Mouse (Mus musculus): ENCODE data around the gene Rnf41.

The Rnf41 gene

DNA sequence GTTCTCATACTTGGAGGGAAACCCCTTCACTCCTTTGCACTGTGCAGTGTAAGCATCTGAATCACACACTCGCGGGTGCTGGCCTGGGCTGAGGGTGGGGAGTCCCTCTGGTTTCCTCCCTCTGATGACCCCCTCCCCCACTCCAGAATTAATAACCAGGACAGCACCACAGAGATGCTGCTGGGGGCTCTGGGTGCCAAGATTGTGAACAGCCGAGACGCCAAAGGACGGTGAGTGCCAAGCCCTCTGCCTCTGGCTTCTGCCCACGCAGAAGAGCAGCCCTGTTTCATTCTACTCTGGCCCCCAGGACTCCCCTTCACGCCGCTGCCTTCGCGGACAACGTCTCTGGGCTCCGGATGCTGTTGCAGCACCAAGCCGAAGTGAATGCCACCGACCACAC lies 22.5 kb upstream of the Rnf41 start:
- DNase-seq, result no peak

DNA sequence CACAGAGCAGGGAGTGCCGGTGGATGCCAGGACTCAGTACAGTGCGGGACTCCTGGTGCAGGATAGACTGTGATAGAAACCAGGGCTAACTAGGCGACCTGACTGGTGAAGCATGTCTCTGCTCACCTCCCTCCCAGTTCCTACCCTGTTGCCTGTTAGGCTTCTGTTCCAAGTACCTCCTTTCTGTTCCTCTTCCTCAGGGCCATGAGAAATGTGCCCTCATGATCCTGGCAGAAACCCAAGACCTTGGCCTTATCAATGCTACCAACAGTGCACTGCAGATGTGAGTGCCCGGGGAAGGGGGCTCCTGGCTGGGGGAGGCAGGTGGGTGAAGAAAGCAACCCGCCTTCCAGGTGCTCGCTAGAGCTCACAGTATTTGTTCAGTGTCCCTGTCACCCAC lies 21.9 kb upstream of the Rnf41 start:
- no peak for DNase-seq

DNA sequence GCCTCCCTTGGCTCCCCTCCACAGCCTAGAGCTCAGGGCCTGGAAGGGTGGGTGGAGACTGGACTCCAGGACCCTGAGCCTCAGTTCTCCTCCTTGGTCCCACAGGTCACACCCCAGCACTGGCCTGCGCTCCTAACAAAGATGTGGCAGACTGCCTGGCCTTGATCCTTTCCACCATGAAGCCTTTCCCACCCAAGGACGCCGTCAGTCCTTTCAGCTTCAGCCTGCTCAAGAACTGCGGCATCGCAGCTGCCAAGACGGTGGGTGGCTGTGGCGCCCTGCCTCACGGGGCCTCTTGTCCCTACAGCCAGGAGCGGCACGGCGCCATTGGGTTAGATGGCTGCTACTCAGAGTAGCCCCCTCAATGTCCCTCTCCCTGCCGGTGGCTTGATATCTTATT lies 21.1 kb upstream of the Rnf41 start:
- peak; percentile 19 for DNase-seq

DNA sequence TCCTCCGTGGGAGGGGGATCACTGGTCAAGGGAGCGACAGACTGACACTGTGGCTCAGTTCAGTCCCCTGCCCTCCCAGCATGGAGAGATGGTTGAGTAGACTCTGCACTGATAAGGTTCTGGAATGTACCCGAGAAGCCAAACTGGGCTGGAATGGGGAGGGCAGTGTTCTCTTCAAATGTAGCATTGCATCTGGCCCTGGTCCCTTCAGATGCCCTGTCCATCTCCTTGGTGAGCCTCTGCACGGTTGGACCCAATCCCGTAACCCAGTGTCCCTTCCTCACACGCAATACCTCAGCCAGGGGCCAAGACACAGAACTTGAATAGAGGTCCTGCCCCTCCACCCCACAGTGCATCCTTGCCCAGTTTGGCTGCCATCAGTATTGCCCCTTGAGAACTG lies 19.6 kb upstream of the Rnf41 start:
- DNase-seq, result no peak

DNA sequence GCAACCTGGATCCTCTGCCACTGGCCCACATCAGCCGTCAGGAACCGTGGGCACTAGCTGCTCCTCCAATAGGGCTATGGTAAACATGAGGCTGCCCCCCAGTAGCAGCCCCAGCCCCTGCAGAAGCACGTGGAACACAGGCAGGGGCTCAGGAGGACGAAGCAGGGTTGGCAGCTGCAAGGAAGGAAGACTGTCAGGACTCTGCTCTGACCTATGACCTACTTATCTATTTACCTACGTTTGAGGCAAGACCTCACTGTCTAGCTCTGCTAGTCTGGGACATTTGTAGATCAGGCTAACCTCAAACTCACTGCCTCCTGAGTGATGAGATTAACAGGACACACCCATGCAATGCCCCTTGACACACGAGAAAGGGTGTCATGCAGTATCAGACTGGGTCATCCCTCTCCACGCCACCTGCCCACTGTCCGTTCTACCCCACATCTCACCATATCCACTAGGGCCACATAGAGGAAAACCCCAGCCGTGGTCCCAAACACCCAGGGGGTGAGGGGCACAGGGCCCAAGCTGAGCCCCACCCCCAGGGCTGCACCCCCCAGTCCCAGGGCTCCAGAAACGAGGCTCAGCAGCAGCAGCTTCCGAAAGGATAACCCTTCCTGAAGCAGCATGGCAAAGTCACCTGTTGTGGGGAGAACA lies 15.3 kb upstream of the Rnf41 start:
- peak; percentile 15 for DNase-seq

DNA sequence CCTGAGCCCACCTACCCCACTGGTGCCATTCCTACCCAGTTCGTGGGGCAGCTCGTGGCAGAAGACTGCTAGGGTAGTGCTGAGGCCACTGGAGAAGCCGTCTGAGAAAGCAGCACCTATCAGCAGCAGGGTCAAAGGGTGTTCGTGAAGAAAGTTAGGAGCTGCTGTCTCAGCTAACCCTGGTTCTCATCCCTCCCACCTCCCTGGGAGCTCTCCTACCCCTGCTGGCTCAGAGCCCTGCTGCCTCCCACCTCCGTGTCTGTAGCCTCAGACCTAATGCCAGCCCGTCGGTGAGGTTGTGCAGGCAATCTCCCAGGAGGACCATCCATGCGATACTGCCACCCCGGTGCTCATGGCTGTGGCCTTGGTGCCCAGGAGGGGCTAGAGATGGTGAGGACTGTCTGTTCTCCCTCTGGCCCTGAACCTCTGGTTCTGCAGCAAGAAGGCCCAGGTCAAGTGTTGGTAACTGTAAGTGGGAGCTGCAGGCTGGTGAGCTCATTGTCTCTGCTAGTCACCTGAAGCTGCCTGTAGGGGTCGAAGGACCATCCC lies 14.7 kb upstream of the Rnf41 start:
- peak; percentile 51 for DNase-seq

DNA sequence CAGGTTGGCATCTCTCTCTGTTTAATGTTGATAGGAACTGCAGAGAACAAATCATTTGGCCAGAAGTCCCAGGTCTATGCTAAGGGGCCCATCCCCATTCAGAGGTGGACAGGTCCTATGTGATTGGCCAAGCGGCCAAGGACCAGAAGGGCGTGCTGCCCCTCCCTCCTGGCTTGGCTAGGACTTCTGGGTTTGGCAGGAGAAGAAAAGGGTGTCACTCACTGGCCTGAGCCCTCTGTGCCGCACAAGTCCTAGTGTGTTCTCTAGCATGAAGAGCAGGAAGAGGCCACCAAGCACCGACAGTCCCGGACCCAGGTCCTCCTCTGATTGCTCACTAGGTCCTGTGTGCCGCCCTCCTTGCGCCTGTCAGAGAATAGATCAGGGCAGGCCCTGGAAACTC lies 14.0 kb upstream of the Rnf41 start:
- peak; percentile 20 for DNase-seq

DNA sequence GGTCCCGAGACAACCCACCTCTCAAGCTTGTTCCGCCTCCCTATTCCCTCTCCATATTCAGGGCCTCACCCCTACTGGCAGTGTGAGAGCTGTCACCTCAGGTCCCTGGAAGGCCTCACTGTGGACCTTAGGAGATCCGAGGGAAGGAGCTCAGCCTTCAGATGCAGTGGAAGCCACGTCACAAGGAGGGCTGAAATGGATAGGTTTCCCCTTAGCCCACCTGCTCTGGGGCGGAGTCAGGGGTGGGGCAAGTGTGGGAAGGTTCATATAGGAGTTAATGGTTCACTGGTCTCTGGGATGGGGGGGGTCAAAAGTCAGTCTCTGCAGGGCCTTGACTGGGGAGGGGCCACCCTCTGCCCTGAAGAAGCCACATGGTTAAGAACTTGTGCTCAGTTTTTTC lies 11.1 kb upstream of the Rnf41 start:
- DNase-seq, result peak; percentile 80

DNA sequence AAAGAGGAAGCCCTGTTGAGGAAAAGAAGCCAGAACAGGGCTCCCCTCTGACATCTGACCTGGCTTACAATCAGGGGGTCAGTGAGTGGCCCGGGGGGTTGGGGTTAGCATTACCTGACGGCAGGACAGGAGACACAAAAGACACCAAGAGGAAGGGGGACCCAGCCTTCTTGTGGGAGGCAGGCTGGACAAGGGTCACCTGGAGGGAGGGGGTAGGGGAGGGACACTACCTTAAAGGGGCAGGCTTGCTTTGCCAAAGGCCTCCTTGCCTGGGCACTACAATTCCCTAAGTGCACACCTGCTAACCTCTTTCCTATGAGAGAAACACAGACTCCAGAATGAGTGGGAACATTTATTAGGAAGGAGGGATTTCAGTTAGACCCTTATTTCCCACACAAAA lies 10.4 kb upstream of the Rnf41 start, which contains the start of gene Slc39a5:
Gene Slc39a5 (minus strand): TSS at position 174 of the 400 bp plus-strand sequence.
- peak; percentile 63 for DNase-seq

DNA sequence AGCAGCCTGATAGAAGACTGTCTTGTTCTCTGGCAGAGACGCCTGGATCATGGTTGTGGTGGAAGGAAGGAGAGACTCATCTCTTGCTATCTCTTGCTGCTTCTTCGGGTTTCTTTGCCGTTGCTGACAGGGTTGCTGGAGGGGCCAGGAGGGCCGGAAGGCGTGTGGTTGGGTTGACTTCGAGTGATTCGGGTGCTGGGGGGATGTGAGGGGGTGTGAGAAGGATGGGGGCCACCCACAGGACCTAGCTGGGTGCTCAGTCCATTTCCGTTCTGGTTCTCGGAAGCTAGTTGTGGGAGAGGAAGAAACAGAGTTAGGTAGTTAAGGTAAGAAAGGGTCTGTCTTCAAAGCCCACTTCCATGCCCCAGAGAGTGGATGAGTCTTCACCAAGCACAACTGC lies 9.8 kb upstream of the Rnf41 start:
- no peak for DNase-seq

DNA sequence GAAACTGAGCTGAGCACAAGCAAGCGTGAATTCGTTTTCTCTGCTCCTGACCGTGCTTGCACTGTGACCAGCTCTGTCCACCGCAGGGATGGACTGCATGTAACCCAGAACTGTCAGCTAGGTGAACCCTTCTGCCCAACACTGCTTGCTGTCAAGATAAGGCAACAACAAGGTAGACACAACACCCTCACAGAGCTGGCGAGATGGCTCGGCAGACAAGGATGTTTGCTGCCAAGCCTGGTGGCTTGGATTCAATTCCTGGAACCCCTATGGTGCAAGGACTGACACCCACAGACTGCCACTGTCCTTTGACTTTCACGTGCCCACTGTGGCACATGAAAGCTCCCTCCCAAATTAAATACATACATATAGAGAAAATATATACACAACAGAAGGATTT lies 7.5 kb upstream of the Rnf41 start:
- DNase-seq, result no peak

DNA sequence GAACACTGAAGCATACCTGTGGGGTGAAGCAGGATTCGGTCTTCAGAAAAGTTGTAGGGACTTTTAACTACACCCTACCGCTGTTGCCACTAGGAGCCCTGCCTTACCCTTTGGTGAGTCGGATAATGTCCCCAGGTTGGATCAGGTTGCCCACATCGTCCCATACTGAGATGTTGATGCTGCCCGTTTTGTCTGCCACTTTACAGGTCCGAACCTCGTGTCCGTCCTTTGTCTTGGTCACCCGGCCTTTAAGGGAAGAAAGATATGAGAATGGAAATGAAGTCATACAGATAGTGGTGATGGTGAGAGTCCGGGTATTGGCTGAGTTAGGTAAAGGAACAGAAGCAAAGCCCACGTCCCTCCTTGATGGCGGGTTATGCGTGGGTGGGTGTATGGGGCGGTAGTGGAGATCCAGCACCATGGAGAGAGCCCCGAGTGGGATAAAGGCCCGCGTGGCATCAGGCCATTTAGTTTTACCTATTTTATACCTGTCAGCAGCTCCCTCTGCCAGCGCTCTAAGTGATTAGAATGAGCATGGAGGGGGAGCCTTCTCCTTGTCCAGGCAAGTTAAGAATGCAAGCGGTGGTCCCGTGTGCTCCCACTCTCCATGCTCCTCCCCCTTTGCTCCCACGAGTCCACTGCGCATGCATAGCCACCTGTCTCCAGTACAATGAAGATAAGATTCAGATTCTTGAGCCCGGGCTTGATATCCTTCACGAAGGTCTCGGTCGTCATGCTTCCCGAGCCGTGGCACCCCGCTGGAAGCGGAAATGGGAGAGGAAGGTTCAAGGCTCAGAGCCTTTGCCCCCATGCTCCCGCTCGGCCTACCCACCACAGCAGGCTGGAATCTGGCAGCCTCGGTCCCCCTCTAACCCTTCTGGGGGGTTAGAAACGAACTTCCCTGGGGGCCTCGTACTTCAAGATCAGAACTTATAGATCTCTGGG lies 2.6 kb upstream of the Rnf41 start:
- peak; percentile 55 for DNase-seq

DNA sequence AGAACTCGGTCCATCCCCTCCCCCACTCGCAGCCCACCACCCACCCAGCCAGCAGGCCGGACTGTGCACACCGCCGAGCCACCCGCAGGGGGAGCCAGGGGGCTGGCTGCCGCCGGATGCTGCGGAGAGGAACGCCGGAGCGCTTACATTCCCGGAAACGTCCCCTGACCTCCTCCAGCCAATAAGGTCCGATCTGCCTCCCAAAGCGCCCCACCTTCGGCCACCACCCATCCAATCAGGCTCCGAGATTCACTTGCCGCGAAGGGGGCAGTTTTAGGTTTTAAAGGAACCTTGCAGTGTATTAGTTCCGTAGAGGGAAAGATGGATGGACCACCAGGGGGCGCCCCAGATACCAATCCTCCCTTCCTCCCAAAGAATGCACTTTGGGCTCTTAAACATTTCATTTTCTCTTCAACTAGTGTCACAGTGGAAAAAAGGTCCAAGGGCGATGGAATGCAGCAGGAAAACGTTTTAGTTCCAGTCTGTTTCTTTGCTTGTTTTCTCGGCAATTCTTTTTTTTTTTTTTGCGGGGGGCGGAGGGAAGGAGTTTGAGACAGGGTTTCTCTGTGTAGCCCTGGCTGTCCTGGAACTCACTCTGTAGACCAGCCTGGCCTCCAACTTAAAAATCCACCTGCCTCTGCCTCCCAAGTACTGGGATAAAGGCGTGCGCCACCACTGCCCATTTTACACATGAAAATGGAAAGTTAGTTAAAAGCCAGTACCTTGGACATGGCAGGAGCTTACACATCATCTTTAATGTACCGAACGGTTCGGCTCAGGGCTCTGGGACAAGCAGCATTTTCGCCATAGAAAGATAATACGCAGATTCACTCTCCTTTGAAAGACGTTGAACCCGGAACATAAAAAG lies 1.5 kb upstream of the Rnf41 start:
- DNase-seq, result peak; percentile 99

DNA sequence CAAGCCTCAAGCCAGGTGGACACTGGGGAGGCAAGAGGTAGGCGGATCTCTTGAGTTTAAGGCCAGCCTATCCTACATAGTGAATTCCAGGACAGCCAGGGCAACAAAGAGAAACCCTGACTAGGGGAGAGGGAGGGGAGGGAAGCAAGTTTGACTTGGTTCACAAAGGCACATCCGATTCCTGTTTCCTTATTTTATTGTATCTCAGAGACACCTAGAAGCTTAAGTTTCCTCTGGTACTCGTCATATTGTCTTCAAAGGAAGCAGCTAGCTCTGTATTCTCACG lies 954 bp upstream of the Rnf41 start:
- peak; percentile 16 for DNase-seq

DNA sequence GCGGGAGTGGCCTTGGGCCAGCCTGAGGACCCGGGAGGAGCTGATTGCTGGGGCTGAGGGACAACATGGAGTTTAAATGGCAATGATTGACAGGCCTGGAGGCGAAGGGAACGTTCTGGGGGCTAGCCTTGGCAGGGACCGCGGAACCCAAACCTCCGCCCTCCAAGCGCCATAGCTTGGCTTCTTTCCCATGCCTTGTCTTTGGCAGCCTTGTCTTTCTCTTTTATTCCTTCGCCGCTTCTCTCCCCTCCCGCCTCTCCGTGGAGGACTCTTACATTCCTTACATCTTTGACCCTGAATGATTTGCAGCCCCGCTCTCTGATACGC lies 561 bp downstream of the Rnf41 start:
- no peak for DNase-seq

DNA sequence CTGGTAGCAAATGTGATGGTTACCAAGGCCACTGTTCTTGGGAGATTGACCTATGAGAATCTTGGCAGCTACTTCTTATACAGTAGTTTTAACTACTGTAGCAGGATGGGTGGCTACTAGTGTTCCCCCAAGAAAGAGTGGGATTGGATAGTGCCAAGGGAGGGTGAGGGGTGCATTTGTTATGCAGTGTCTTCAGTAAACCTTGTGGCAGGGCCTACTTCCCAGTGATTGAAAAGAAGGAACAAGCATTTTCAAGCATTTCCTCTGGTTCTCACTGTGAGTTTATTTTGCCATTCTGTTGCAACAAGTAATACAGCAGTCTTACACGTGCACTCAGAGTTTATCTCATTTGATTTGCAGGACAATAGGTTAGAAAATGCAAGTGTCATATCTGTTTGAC lies 1.1 kb downstream of the Rnf41 start:
- no peak for DNase-seq

DNA sequence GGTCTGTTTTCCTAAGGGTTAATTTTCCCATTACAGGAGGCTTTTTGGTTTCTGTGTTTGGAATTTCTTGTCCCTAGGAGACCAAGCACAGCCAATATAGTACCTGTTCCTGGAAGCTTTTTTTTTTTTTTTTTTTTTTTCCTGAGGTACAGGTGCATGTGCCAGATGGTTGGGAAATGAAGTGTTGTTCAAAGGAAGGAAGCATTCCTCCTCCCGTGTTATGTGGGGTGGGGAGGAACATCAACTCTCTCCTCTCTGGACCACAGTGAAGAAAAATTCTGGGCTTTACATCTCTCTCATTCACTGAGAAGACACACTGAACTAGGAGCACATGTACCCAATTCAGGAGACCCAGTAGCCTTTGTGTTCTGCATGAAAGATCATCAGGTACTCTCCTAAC lies 1.6 kb downstream of the Rnf41 start:
- no peak for DNase-seq

DNA sequence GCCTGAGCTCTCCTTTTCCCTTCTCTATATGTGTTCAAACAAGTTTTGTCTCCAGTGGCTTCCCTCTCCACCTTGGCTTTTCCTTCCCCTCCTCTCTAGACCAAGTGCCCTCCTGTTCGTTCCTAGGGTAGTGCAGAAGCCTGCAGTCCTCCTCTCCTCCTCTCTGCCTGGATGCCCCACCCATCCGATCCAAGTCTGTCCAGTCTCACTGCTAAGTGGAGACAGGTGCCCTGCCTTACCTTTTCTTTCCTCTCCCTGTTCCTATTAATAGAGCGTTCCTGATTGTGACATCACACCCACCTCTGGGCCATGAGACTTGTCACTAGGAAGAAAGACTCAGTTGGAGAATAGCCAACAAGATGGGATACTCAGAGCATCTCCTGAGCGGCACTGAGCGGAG lies 3.4 kb downstream of the Rnf41 start:
- DNase-seq, result no peak

DNA sequence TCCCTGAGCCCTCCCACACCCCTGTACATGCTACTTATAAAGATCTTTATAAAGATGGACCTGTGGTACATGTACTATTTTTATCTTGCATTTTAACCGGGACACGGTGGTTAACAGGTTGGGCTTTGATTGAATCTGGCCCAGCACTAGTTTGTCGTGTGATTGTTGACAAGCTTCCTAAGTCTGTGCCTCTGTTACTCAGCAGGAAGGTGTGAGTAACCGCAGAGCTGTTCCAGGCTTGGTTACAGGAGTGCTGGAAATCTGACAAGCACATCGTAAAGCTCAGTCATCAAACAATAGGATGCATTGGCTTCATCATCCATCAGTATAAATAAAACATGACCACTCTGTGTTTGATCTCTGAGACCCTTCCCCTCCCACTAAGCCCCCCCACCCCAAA lies 11.0 kb downstream of the Rnf41 start:
- DNase-seq, result no peak

DNA sequence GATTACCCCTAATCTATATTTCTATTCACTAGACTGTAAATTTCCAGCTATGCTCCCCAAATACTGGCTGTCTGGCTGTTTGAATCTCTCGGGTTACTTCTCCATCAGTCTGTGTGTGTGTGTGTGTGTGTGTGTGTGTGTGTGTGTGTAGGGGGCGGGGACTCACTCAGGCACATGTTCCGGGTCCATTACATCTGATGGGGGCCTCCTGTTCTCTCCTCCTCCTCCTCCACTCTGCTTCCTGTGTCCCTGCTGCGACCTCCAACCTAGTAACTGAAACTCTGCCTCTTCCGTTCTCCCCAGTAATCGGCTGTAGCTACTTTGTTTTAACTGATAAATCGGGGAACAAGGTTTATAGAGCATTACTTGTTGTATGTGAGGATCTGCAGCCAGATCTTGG lies 13.1 kb downstream of the Rnf41 start:
- DNase-seq, result peak; percentile 51

DNA sequence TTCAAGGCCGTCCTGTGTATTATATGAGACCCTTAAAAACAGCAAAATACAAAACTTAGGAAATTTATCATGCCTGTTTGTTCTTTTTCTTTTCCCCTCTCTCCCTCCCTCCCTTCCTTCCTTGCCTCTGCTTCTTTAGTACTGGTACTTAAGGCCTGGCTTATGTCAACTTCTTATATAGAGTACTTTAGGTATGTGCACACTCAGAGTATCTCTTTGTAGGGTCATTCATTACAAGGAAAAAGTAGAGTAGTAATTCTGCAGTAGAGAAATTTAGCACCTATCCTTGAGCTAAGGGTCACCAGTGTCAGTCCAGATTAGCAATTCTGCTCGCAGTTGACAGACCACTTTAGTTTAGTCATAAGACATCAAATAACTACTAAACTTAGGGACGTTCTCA lies 13.8 kb downstream of the Rnf41 start:
- DNase-seq, result no peak

DNA sequence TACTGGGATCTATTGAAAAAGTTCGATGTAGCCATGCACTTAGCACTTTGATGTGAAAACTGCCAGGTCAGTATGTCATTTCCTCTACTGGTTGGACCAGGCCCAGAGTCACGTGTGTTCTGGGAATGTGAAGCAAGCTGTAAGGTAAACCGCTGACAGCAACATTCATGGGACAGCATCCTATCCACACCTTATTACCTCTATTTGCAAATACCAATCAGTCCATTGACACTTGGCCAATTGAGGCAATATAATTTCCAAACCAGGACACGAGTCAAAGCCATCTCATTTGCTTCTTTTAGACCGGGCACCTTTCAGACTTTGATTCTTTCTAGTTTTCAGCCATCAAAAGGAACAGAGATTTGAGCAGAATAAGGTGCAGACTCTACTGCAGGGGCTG lies 17.6 kb downstream of the Rnf41 start:
- no peak for DNase-seq

DNA sequence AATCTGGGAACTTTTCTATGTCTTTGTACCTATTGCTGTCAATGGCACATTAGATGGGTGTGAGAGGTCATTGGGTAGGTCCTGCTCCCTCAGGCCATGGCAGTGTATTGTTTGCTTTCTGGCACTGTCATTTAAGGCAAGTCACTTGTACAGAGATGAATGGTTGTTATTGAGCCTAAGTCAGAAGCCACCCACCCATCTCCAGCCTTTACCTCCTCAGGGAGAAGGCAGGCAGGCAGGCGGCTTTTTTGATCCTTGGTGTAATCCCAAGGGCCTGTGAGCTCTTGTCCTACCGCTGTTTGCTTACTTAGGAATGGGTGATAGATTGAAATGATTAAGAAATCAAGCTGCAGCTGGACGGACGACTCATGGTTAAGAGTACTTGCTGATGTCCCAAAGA lies 18.0 kb downstream of the Rnf41 start:
- no peak for DNase-seq

DNA sequence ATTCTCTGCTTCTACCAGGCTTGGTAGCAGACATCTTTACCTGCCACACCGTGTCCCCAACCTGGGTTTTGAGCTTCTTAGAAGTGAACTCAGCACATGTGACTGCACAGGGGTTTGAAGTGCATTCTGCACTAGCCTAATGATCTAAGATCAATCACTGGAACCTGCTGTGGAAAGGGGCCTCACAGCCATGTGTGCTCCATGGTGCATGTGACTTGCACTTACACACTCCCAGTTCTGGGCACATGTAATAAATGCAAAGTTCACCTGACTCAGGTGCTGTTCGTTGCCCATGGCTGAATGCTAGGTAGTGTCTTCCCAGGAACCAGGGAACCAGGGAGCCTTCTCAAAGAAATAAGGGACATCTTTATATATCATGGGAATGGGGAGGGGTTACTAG lies 22.0 kb downstream of the Rnf41 start:
- no peak for DNase-seq
